Mouse (Mus musculus) 3134 (cell line): ENCODE results near the gene Nt5dc3.

Source experiments
- DNase-seq: peaks from one replicate; pipeline ENCODE4 v3.0.0-alpha.2; 2011; ENCODE audit warnings: low spot score; ENCODE audit not compliant: insufficient read length; ENCODE audit errors: extremely low read depth

Gene Nt5dc3

GRCm38 (mm10) chr10:86778398-86779116 lies at the start of gene Nt5dc3:
Gene Nt5dc3, plus strand, starts transcription at chr10:86779005.
- peak; percentile 99 for DNase-seq

GRCm38 (mm10) chr10:86730823-86731499 lies 47.8 kb upstream of the Nt5dc3 start:
- DNase-seq = peak; percentile 27

GRCm38 (mm10) chr10:86731500-86731863 lies 47.3 kb upstream of the Nt5dc3 start:
- no peak for DNase-seq

- DNase-seq = no peak
Measured at GRCm38 (mm10) chr10:86735036-86735435, 43.8 kb upstream of the Nt5dc3 start.

- no peak for DNase-seq
Measured at GRCm38 (mm10) chr10:86742918-86743317, 35.9 kb upstream of the Nt5dc3 start.

GRCm38 (mm10) chr10:86744306-86744705 lies 34.5 kb upstream of the Nt5dc3 start:
- DNase-seq = no peak

- no peak for DNase-seq
Measured at GRCm38 (mm10) chr10:86755816-86756502, 22.8 kb upstream of the Nt5dc3 start.

- no peak for DNase-seq
Measured at GRCm38 (mm10) chr10:86757724-86758123, 21.1 kb upstream of the Nt5dc3 start.

GRCm38 (mm10) chr10:86758211-86758610 lies 20.6 kb upstream of the Nt5dc3 start:
- no peak for DNase-seq

- no peak for DNase-seq
Measured at GRCm38 (mm10) chr10:86761236-86761635, 17.6 kb upstream of the Nt5dc3 start.

- no peak for DNase-seq
Measured at GRCm38 (mm10) chr10:86761722-86762383, 17.0 kb upstream of the Nt5dc3 start.

GRCm38 (mm10) chr10:86762384-86762730 lies 16.4 kb upstream of the Nt5dc3 start:
- DNase-seq = no peak

GRCm38 (mm10) chr10:86763672-86764071 lies 15.1 kb upstream of the Nt5dc3 start, which contains the start of gene Gm49358:
Gene Gm49358, plus strand, starts transcription at chr10:86763972.
- no peak for DNase-seq

- DNase-seq = no peak
Measured at GRCm38 (mm10) chr10:86765344-86765966, 13.3 kb upstream of the Nt5dc3 start.

- no peak for DNase-seq
Measured at GRCm38 (mm10) chr10:86769216-86769615, 9.6 kb upstream of the Nt5dc3 start.

GRCm38 (mm10) chr10:86769797-86770196 lies 9.0 kb upstream of the Nt5dc3 start:
- no peak for DNase-seq

GRCm38 (mm10) chr10:86771701-86772100 lies 7.1 kb upstream of the Nt5dc3 start:
- no peak for DNase-seq

- DNase-seq = peak; percentile 64
Measured at GRCm38 (mm10) chr10:86772231-86772631, 6.6 kb upstream of the Nt5dc3 start.

GRCm38 (mm10) chr10:86773360-86773759 lies 5.4 kb upstream of the Nt5dc3 start:
- DNase-seq = no peak

- no peak for DNase-seq
Measured at GRCm38 (mm10) chr10:86776281-86776680, 2.5 kb upstream of the Nt5dc3 start.
